Mouse (Mus musculus): ENCODE measurements at regions not wholly inside any gene's neighbourhood (a gene's known extent, or its start where the extent isn't known, plus 50 kb on each side); places are given as distances from the start of the nearest gene placed in this dataset.
A peak's percentile ranks its signal among the peaks of the same experiment; 100 is the strongest.

- peaks cover 31% of the 10 kb centered on the region for H3K4me1 ChIP-seq
- no peaks in the 10 kb centered on the region for H3K9me3 ChIP-seq (replicated peaks)
- H3K4me2 ChIP-seq: no peak overlapping the region
- peak; percentile 91 for ATAC-seq (replicated peaks; ENCODE audit: low FRiP score)
- WGBS: 27% methylated on average over 4 of the region's 4 CpGs
- no peak overlapping the region for H3K9ac ChIP-seq
- peak overlapping the region; percentile 92 for H3K27ac ChIP-seq
- H3K36me3 ChIP-seq: no peaks in the 10 kb centered on the region
- H3K4me3 ChIP-seq (replicated peaks): no peak overlapping the region
- H3K27me3 ChIP-seq: no peaks in the 10 kb centered on the region
Observed at GRCm38 (mm10) chr7:71457409-71458103, 106.3 kb upstream of the Gm10295 start.

- Histone ChIP-seq H3K36me3 (no peaks in the 10 kb centered on the region), H3K4me1 (peaks cover 31% of the 10 kb centered on the region), H3K27ac (peak overlapping the region; percentile 92), H3K4me3 (replicated peaks) (no peak overlapping the region), H3K27me3 (no peaks in the 10 kb centered on the region), H3K4me2 (peak overlapping the region; percentile 24), H3K9me3 (replicated peaks) (no peaks in the 10 kb centered on the region), H3K9ac (no peak overlapping the region)
- ATAC-seq (replicated peaks; ENCODE audit: low FRiP score): no peak
- WGBS: 51% methylated on average over 13 of the region's 13 CpGs
Observed at GRCm38 (mm10) chr7:71456421-71456820, 105.1 kb upstream of the Gm10295 start.

- no peak overlapping the region for H3K4me2 ChIP-seq
- ATAC-seq (replicated peaks; ENCODE audit: low FRiP score): no peak
- no peak overlapping the region for H3K9ac ChIP-seq
- 86% methylated on average over 11 of the region's 11 CpGs for WGBS
- H3K27ac ChIP-seq: no peak overlapping the region
- H3K9me3 ChIP-seq (replicated peaks): no peaks in the 10 kb centered on the region
- H3K36me3 ChIP-seq: no peaks in the 10 kb centered on the region
- no peak overlapping the region for H3K4me3 ChIP-seq (replicated peaks)
- no peaks in the 10 kb centered on the region for H3K27me3 ChIP-seq
- H3K4me1 ChIP-seq: no peaks in the 10 kb centered on the region
Observed at GRCm38 (mm10) chr7:71440330-71441240, 89.3 kb upstream of the Gm10295 start.

- 0 out of 2 replicates have a peak overlapping the region, but pooled peaks have one; percentile 37 for H3K27ac ChIP-seq
Observed at GRCm38 (mm10) chr7:71425982-71426381, 74.7 kb upstream of the Gm10295 start.

GRCm38 (mm10) chr7:71419261-71419660 lies 68.0 kb upstream of the Gm10295 start:
- Histone ChIP-seq H3K9me3 (replicated peaks) (no peaks in the 10 kb centered on the region), H3K4me3 (replicated peaks) (no peak overlapping the region), H3K9ac (no peak overlapping the region), H3K27ac (peak overlapping the region; percentile 52), H3K4me2 (no peak overlapping the region), H3K27me3 (no peaks in the 10 kb centered on the region), H3K36me3 (no peaks in the 10 kb centered on the region), H3K4me1 (peaks cover 17% of the 10 kb centered on the region)
- no peak for ATAC-seq (replicated peaks; ENCODE audit: low FRiP score)
- WGBS: 54% methylated on average over 5 of the region's 5 CpGs

More at GRCm38 (mm10) chr7:71425982-71426381, 74.7 kb upstream of the Gm10295 start:
- H3K36me3 ChIP-seq: no peaks in the 10 kb centered on the region
- WGBS: 29% methylated on average over 2 of the region's 2 CpGs
- H3K4me3 ChIP-seq (replicated peaks): no peak overlapping the region
- H3K4me1 ChIP-seq: peaks cover 5% of the 10 kb centered on the region; the same call in 1 of the 2 replicates
- no peaks in the 10 kb centered on the region for H3K27me3 ChIP-seq
- H3K9me3 ChIP-seq (replicated peaks): no peaks in the 10 kb centered on the region
- no peak overlapping the region for H3K9ac ChIP-seq
- ATAC-seq (replicated peaks; ENCODE audit: low FRiP score): peak; percentile 62; the same call in 1 of the 2 replicates
- no peak overlapping the region for H3K4me2 ChIP-seq

GRCm38 (mm10) chr7:71418856-71419255 lies 67.6 kb upstream of the Gm10295 start:
- H3K9ac ChIP-seq: no peak overlapping the region
- WGBS: 36% methylated on average over 3 of the region's 3 CpGs
- peak overlapping the region; percentile 52 for H3K27ac ChIP-seq
- no peaks in the 10 kb centered on the region for H3K27me3 ChIP-seq
- 0 out of 2 replicates have a peak, but pooled peaks have one; percentile 18 for ATAC-seq (replicated peaks; ENCODE audit: low FRiP score)
- H3K4me3 ChIP-seq (replicated peaks): no peak overlapping the region
- H3K4me2 ChIP-seq: no peak overlapping the region
- peaks cover 17% of the 10 kb centered on the region for H3K4me1 ChIP-seq
- no peaks in the 10 kb centered on the region for H3K36me3 ChIP-seq
- H3K9me3 ChIP-seq (replicated peaks): no peaks in the 10 kb centered on the region

- no peak overlapping the region for H3K4me2 ChIP-seq
- no peak for ATAC-seq (replicated peaks; ENCODE audit: low FRiP score)
- 47% methylated on average over 2 of the region's 2 CpGs for WGBS
Observed at GRCm38 (mm10) chr7:71414756-71415155, 63.5 kb upstream of the Gm10295 start.

GRCm38 (mm10) chr7:71413121-71413520 lies 61.8 kb upstream of the Gm10295 start:
- Histone ChIP-seq H3K9ac (no peak overlapping the region), H3K27ac (0 out of 2 replicates have a peak overlapping the region, but pooled peaks have one; percentile 18), H3K9me3 (replicated peaks) (no peaks in the 10 kb centered on the region), H3K27me3 (no peaks in the 10 kb centered on the region), H3K4me2 (no peak overlapping the region), H3K36me3 (no peaks in the 10 kb centered on the region), H3K4me3 (replicated peaks) (no peak overlapping the region), H3K4me1 (peaks cover 40% of the 10 kb centered on the region)
- 82% methylated on average over 6 of the region's 6 CpGs for WGBS
- no peak for ATAC-seq (replicated peaks; ENCODE audit: low FRiP score)

More at GRCm38 (mm10) chr7:71414756-71415155, 63.5 kb upstream of the Gm10295 start:
- Histone ChIP-seq H3K27ac (peak overlapping the region; percentile 37; the same call in 1 of the 2 replicates), H3K9ac (no peak overlapping the region), H3K4me3 (replicated peaks) (no peak overlapping the region), H3K4me1 (peaks cover 36% of the 10 kb centered on the region), H3K36me3 (no peaks in the 10 kb centered on the region), H3K9me3 (replicated peaks) (no peaks in the 10 kb centered on the region), H3K27me3 (no peaks in the 10 kb centered on the region)

- no peaks in the 10 kb centered on the region for H3K27me3 ChIP-seq
- under 1% methylated on average over 12 of the region's 12 CpGs for WGBS
- peaks cover 43% of the 10 kb centered on the region for H3K4me1 ChIP-seq
- no peaks in the 10 kb centered on the region for H3K36me3 ChIP-seq
- H3K9me3 ChIP-seq (replicated peaks): no peaks in the 10 kb centered on the region
- peak; percentile 81 for ATAC-seq (replicated peaks; ENCODE audit: low FRiP score)
- peak overlapping the region; percentile 95 for H3K27ac ChIP-seq
- peak overlapping the region; percentile 32 for H3K4me3 ChIP-seq (replicated peaks)
- no peak overlapping the region for H3K9ac ChIP-seq
- peak overlapping the region; percentile 66 for H3K4me2 ChIP-seq
Observed at GRCm38 (mm10) chr7:71412079-71412478, 60.8 kb upstream of the Gm10295 start.

- Histone ChIP-seq H3K9me3 (replicated peaks) (no peaks in the 10 kb centered on the region), H3K4me2 (peak overlapping the region; percentile 66), H3K36me3 (no peaks in the 10 kb centered on the region), H3K27ac (peak overlapping the region; percentile 95), H3K4me3 (replicated peaks) (peak overlapping the region; percentile 32), H3K4me1 (peaks cover 44% of the 10 kb centered on the region), H3K27me3 (no peaks in the 10 kb centered on the region), H3K9ac (0 out of 2 replicates have a peak overlapping the region, but pooled peaks have one; percentile 27)
- WGBS: 5% methylated on average over 14 of the region's 14 CpGs
- peak; percentile 63 for ATAC-seq (replicated peaks; ENCODE audit: low FRiP score)
Observed at GRCm38 (mm10) chr7:71411293-71412011, 60.2 kb upstream of the Gm10295 start.

- WGBS: 42% methylated on average over 9 of the region's 9 CpGs
- peak overlapping the region; percentile 95 for H3K27ac ChIP-seq
Observed at GRCm38 (mm10) chr7:71409903-71410302, 58.6 kb upstream of the Gm10295 start.

More at GRCm38 (mm10) chr7:71409903-71410302, 58.6 kb upstream of the Gm10295 start:
- H3K9me3 ChIP-seq (replicated peaks): no peaks in the 10 kb centered on the region
- no peaks in the 10 kb centered on the region for H3K36me3 ChIP-seq
- peaks cover 46% of the 10 kb centered on the region for H3K4me1 ChIP-seq
- H3K9ac ChIP-seq: no peak overlapping the region
- H3K4me2 ChIP-seq: no peak overlapping the region
- no peaks in the 10 kb centered on the region for H3K27me3 ChIP-seq
- ATAC-seq (replicated peaks; ENCODE audit: low FRiP score): no peak
- no peak overlapping the region for H3K4me3 ChIP-seq (replicated peaks)
